In the genomic region with DNA sequence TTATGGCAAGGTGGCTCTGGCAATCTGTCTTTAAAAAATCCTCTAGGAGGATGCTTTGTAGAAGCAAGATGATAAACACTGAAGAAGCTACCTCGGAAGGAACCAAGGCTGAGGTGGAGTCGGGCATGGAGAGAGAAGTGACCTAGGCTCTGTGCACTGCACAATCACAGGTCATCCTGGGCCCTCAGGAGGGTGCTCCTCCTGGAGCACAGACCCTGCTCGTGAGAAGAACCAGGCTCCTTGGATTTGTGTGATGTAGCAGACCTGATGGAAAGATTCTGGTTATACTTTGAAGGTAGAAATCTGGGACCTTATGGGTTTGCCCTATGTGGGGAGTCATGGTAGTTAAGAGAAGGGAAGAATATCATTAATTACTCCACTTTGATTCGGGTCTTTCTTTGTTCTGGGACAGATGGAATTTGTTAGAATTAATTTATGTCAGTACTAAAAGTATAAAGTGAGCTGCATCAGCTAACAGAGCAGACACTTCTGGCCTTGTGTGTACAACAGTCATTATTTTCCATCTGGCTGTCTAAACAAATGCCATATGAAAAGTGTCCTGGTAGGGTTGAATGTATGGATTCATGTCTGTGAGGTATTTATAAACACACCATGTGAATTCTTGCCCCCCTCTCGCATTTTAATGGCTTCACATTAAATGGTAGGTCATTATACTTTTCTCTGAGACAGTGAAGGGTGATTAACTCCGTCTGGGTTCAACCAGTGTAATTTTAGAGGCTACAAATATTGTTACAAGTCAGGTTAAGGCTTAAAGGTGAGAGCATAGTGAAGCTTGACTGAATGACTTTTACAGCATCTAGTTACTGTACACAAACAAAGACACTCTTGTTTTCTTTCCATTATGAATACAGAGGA, we compare ENCODE assay signal across 18 mouse cellular contexts.
A peak's percentile ranks its signal among the peaks of the same experiment; 100 is the strongest.
DNase-seq lines count a peak whose midpoint lies in the region; ATAC-seq and TF ChIP-seq lines count a peak whose summit lies in the region.
"Had no signal": no experiment of that assay in that cellular context is flagged by ENCODE, and none has a peak within 500 bp of the region (broad histone marks: within the 10 kb centered on the region; RNA-seq: fewer than 3 reads in every experiment).

No protein-coding gene starts in this region.

- H3K27me3 ChIP-seq in lung, embryonic 14.5 days (ENCODE audit: insufficient read depth, low read length): no peaks in the 10 kb centered on the region
- no peaks in the 10 kb centered on the region for H3K27me3 ChIP-seq in embryonic facial prominence, embryonic 11.5 days (ENCODE audit: control insufficient read depth, insufficient read depth, low read length)
- H3K27me3 ChIP-seq in limb, embryonic 13.5 days: no peaks in the 10 kb centered on the region

- peak; percentile 73 for DNase-seq in lung, embryonic 14.5 days
- DNase-seq in lung, postnatal 25 days (ENCODE audit: low spot score): no peak
- no peak for DNase-seq in embryonic facial prominence, embryonic 11.5 days (ENCODE audit: low spot score)
- DNase-seq in forelimb bud, embryonic 11.5 days (ENCODE audit: low read depth, low spot score): peak; percentile 63
- DNase-seq in ovary, postnatal 36 days (ENCODE audit: low spot score): no peak
- DNase-seq: adrenal gland, adult 2 months; cerebellum, adult 8-10 months; gastrocnemius, postnatal 36 days; liver; right cerebral cortex, postnatal 14 days; spleen, adult 18-20 months had no signal

- H3K9ac ChIP-seq in lung, embryonic 14.5 days: no peak overlapping the region
- no peak overlapping the region for H3K9ac ChIP-seq in embryonic facial prominence, embryonic 11.5 days (replicated peaks; ENCODE audit: low read length)
- H3K9ac ChIP-seq in limb, embryonic 13.5 days: no peak overlapping the region
- H3K9ac ChIP-seq: forebrain, embryonic 13.5 days had no signal

- no peaks in the 10 kb centered on the region for H3K9me3 ChIP-seq in lung, embryonic 14.5 days (ENCODE audit: low read depth, low read length)
- H3K9me3 ChIP-seq in embryonic facial prominence, embryonic 11.5 days (replicated peaks; ENCODE audit: control insufficient read depth, low read length): no peaks in the 10 kb centered on the region
- H3K9me3 ChIP-seq in limb, embryonic 13.5 days: no peaks in the 10 kb centered on the region
- H3K9me3 ChIP-seq: forebrain, embryonic 13.5 days; hindbrain, embryonic 10.5 days had no signal

- no peak overlapping the region for H3K4me3 ChIP-seq in lung, embryonic 14.5 days (ENCODE audit: low read depth, low read length)
- no peak overlapping the region for H3K4me3 ChIP-seq in embryonic facial prominence, embryonic 11.5 days (ENCODE audit: low read depth, low read length)
- no peak overlapping the region for H3K4me3 ChIP-seq in limb, embryonic 13.5 days
- H3K4me3 ChIP-seq: erythroblast, embryonic 14.5 days; forebrain, embryonic 13.5 days; hindbrain, embryonic 10.5 days had no signal

- H3K4me1 ChIP-seq in lung, embryonic 14.5 days (ENCODE audit: insufficient read depth): peaks cover 19% of the 10 kb centered on the region
- no peaks in the 10 kb centered on the region; the same call in none of the 2 replicates for H3K4me1 ChIP-seq in embryonic facial prominence, embryonic 11.5 days (ENCODE audit: control insufficient read depth, insufficient read depth, low read length)
- H3K4me1 ChIP-seq in limb, embryonic 13.5 days: peaks cover 36% of the 10 kb centered on the region

- WGBS in lung, embryonic 14.5 days: 41% methylated on average over 6 of the region's 6 CpGs
- WGBS in embryonic facial prominence, embryonic 11.5 days: 45% methylated on average over 6 of the region's 6 CpGs
- 22% methylated on average over 6 of the region's 6 CpGs for WGBS in limb, embryonic 13.5 days

- peak; percentile 85 for ATAC-seq in lung, embryonic 14.5 days (ENCODE audit: insufficient read depth)
- no peak for ATAC-seq in embryonic facial prominence, embryonic 11.5 days (replicated peaks; ENCODE audit: insufficient number of reproducible peaks, low FRiP score, low TSS enrichment, low read depth)
- ATAC-seq in limb, embryonic 13.5 days (ENCODE audit: low FRiP score, low read depth): peak; percentile 59; the same call in 1 of the 2 replicates
- no peak for ATAC-seq in activated CD4-positive, CD25-positive, alpha-beta regulatory T cell, adult 4 months
- ATAC-seq: forebrain, embryonic 13.5 days had no signal

- 0 out of 2 replicates have a peak, but pooled peaks cover 3% of the 10 kb centered on the region for H3K36me3 ChIP-seq in lung, embryonic 14.5 days (ENCODE audit: insufficient read depth)
- H3K36me3 ChIP-seq in embryonic facial prominence, embryonic 11.5 days (replicated peaks; ENCODE audit: control insufficient read depth, insufficient read depth, low read depth, low read length): no peaks in the 10 kb centered on the region
- H3K36me3 ChIP-seq in limb, embryonic 13.5 days: peaks cover 4% of the 10 kb centered on the region
- H3K36me3 ChIP-seq: hindbrain, embryonic 10.5 days had no signal

- H3K27ac ChIP-seq in lung, embryonic 14.5 days (ENCODE audit: low read depth): peak overlapping the region; percentile 5; the same call in 1 of the 2 replicates
- H3K27ac ChIP-seq in embryonic facial prominence, embryonic 11.5 days (replicated peaks; ENCODE audit: low read depth, low read length): peak overlapping the region; percentile 41; the same call in 1 of the 2 replicates
- H3K27ac ChIP-seq in limb, embryonic 13.5 days: no peak overlapping the region
- H3K27ac ChIP-seq: forebrain, embryonic 13.5 days; hindbrain, embryonic 10.5 days; macrophage had no signal

- TF ChIP-seq CTCF in lung, embryonic 14.5 days (IDR thresholded peaks at IDR 0.05; ENCODE audit: low read depth): no peak

- peak overlapping the region; percentile 13; the same call in 1 of the 2 replicates for H3K4me2 ChIP-seq in lung, embryonic 14.5 days
- H3K4me2 ChIP-seq in embryonic facial prominence, embryonic 11.5 days (ENCODE audit: low read depth, low read length): no peak overlapping the region
- no peak overlapping the region for H3K4me2 ChIP-seq in limb, embryonic 13.5 days (replicated peaks)
- H3K4me2 ChIP-seq: forebrain, embryonic 13.5 days; midbrain, embryonic 11.5 days had no signal

Comparison
In these comparisons a context has a peak if more than half of its experiments do, and no peak if none do; other contexts are left out.
1. DNase-seq: peak in lung, embryonic 14.5 days (single experiment) and forelimb bud, embryonic 11.5 days (single experiment); none in lung, postnatal 25 days (single experiment), embryonic facial prominence, embryonic 11.5 days (single experiment) and ovary, postnatal 36 days (single experiment).
2. ATAC-seq: peak in lung, embryonic 14.5 days (single experiment) and limb, embryonic 13.5 days (single experiment); none in embryonic facial prominence, embryonic 11.5 days (single experiment) and activated CD4-positive, CD25-positive, alpha-beta regulatory T cell, adult 4 months (single experiment).